Mouse (Mus musculus): ENCODE measurements around the gene Rcn3.

Rcn3 gene

DNA sequence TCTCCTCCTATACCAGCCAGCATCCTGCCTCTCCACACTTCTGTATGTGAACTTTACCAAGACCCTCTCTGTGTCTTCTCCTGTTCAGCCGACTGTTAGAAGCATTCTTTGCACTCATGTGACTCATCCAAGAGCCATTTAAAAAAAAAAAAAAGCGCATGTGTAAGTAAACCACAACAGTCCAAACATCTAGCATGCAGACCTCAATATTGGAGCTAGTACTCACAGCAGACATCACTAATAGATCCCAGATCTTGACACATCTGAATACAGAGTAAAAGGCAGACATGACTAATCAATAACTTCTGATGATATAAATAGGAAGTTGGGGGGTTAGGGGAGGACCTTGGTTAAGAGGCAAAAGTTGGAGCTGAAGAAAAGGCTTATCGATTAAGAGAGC lies 56.4 kb downstream of the Rcn3 start:
- in situ Hi-C loops (cut with MboI; ENCODE audit: low pct_unique_long_range_greater_than_20kb in 1 of 2, low sequenced_read_pairs in 2 of 2, unreplicated experiment in 1 of 2) = no loop called here

DNA sequence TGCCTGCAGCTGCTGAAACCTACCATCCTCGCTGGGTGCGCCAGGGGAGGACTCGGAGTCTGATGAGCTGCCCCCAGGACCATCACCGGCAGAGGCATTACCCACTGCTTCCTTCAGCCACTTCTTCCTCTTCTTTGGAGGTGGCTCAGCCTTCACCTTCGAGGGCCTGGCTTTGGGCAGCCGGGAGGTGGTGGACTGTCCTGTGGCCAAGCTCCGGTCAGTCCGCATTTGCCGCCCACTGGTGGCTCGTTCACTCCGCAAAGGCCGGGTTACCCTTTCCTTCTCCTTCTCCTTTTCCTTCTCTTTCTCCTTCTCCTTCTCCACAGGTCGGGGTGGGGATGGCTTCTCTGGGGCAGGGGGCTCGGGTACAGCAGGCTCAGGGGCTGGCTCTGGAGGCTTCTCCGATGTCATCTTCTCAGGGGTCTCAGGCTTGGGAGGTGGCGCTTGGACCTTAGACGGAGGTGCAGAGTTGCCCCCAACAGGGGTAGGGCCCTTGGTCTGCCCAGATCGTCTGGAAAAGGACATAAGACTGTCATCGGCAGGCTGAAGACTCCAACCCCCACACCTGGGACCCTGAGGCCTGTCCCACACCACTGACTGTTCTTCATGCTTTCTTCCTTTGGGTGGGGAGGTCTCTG lies 58.2 kb downstream of the Rcn3 start:
- in situ Hi-C loops (cut with MboI; ENCODE audit: low pct_unique_long_range_greater_than_20kb in 1 of 2, low sequenced_read_pairs in 2 of 2, unreplicated experiment in 1 of 2) = no loop called here

Measured in mouse embryonic stem cell (cell line).